Mouse (Mus musculus): ENCODE measurements at regions not wholly inside any gene's neighbourhood (a gene's known extent, or its start where the extent isn't known, plus 50 kb on each side); places are given as distances from the start of the nearest gene placed in this dataset.
A peak's percentile ranks its signal among the peaks of the same experiment; 100 is the strongest.

DNA sequence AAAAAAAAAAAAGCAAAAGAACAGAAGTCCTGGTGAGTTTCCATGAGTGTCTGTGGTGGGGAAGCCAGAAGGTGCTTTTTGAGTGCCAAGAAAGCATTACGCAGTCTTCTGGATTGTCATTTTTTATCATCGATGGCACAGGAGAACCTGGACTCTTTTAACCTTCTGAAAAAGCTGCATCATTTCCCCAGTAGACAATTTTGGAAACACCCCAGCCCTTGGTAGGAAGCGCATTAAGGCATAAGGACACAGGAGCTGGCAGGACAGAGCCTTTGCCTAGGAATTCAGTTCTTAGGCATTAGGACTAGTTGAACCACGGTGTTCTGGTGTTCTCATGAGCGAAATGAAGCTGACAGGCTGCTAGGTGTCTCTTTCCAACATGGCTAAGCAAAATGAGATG is 875.1 kb upstream of the Car8 start:
- no peaks in the 10 kb centered on the region for H3K36me3 ChIP-seq (replicated peaks; ENCODE audit: insufficient read depth, low read length)
- H3K9ac ChIP-seq (replicated peaks), result no peak overlapping the region
- DNase-seq, result no peak
- H3K27ac ChIP-seq (ENCODE audit: low read depth), result no peak overlapping the region
- no peaks in the 10 kb centered on the region for H3K27me3 ChIP-seq (ENCODE audit: insufficient read depth, low read length)
- TF ChIP-seq EP300 (IDR thresholded peaks at IDR 0.05; ENCODE audit: low read depth) (no peak), CTCF (IDR thresholded peaks at IDR 0.05; ENCODE audit: low read depth) (no peak)
- no peak for ATAC-seq
- 75% methylated on average over 5 of the region's 5 CpGs for WGBS (ENCODE audit: insufficient replicate concordance)
- H3K4me2 ChIP-seq (ENCODE audit: low read depth, low read length), result no peak overlapping the region
- H3K4me1 ChIP-seq (ENCODE audit: insufficient read depth), result peaks cover 36% of the 10 kb centered on the region
- no peaks in the 10 kb centered on the region for H3K9me3 ChIP-seq (ENCODE audit: low read length)
- no peak overlapping the region for H3K4me3 ChIP-seq (ENCODE audit: low read depth, low read length)

DNA sequence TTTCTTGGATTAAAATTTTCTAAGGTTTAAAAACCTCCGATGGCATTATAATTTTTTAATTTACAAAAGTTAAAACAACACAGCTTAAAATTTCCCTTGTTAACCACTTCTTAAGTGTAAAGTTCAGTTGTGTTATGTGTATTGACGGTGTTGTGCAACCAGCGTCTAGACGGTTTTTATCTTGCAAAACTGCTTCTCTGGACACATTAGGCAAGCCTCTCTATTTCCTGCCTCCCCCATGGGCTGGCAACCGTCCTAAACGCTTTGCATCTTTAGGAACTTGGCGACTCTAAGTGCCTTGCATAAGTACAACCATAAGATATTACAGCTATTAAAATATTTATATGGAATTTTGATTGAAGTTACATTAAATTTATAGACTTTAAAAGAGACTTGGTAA is 871.5 kb upstream of the Car8 start:
- WGBS (ENCODE audit: insufficient replicate concordance), result 18% methylated on average over 7 of the region's 7 CpGs
- Histone ChIP-seq H3K4me2 (ENCODE audit: low read depth, low read length) (no peak overlapping the region), H3K9ac (replicated peaks) (no peak overlapping the region), H3K4me3 (ENCODE audit: low read depth, low read length) (no peak overlapping the region), H3K27me3 (ENCODE audit: insufficient read depth, low read length) (no peaks in the 10 kb centered on the region), H3K36me3 (replicated peaks; ENCODE audit: insufficient read depth, low read length) (no peaks in the 10 kb centered on the region), H3K9me3 (ENCODE audit: low read length) (no peaks in the 10 kb centered on the region), H3K27ac (ENCODE audit: low read depth) (peak overlapping the region; percentile 37; the same call in 1 of the 2 replicates), H3K4me1 (ENCODE audit: insufficient read depth) (peaks cover 26% of the 10 kb centered on the region)
- peak; percentile 83 for TF ChIP-seq EP300 (IDR thresholded peaks at IDR 0.05; ENCODE audit: low read depth)
- TF ChIP-seq CTCF (IDR thresholded peaks at IDR 0.05; ENCODE audit: low read depth), result no peak
- DNase-seq (peak; percentile 77), ATAC-seq (peak; percentile 74)

DNA sequence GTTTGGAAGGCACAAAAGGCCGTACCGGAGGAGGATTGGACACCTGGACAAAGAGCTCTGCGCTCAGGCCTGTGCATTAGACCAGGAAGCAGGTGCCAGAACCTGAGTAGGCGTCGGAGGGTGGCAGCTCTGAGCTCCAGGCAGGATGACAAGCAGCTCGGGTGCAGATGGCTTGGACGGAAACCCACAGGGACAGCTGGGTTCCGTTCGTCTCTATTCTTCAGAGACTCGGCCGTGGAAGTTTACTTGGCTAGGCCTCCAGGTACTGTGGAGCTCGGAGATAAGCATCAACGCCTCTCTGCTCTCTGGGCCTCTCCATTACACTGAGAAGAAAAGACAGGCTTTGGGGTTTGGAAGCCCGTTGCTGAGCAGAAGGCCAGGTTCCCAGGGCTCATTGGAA is 868.5 kb upstream of the Car8 start:
- Histone ChIP-seq H3K4me2 (ENCODE audit: low read depth, low read length) (no peak overlapping the region), H3K9me3 (ENCODE audit: low read length) (no peaks in the 10 kb centered on the region), H3K36me3 (replicated peaks; ENCODE audit: insufficient read depth, low read length) (no peaks in the 10 kb centered on the region), H3K27ac (ENCODE audit: low read depth) (no peak overlapping the region), H3K9ac (replicated peaks) (no peak overlapping the region), H3K4me1 (ENCODE audit: insufficient read depth) (peaks cover 13% of the 10 kb centered on the region), H3K4me3 (ENCODE audit: low read depth, low read length) (no peak overlapping the region), H3K27me3 (ENCODE audit: insufficient read depth, low read length) (no peaks in the 10 kb centered on the region)
- TF ChIP-seq EP300 (IDR thresholded peaks at IDR 0.05; ENCODE audit: low read depth), result no peak
- TF ChIP-seq CTCF (IDR thresholded peaks at IDR 0.05; ENCODE audit: low read depth), result no peak
- ATAC-seq (no peak), DNase-seq (no peak)
- WGBS (ENCODE audit: insufficient replicate concordance), result 62% methylated on average over 14 of the region's 14 CpGs

DNA sequence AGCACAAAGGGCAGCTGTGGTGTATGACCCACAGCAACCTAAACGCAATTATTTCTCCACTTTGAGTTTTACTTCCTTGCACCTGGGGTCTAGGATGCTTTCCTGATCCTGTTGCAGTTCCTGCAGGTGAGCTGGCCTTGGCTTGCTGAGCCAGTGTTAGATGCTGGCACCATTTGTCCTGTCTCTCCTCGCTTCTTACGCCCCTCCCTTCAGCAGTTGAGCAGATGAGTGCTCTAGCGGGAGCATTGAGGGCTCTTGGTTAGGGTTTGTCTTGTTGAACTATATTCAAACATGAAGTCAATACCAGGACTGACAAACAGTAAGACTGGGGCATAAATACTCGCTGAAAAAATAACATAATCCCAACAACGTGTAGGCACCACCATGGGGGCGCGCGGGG is 867.9 kb upstream of the Car8 start:
- Histone ChIP-seq H3K27me3 (ENCODE audit: insufficient read depth, low read length) (no peaks in the 10 kb centered on the region), H3K4me2 (ENCODE audit: low read depth, low read length) (no peak overlapping the region), H3K4me3 (ENCODE audit: low read depth, low read length) (no peak overlapping the region), H3K9me3 (ENCODE audit: low read length) (no peaks in the 10 kb centered on the region), H3K9ac (replicated peaks) (no peak overlapping the region), H3K36me3 (replicated peaks; ENCODE audit: insufficient read depth, low read length) (no peaks in the 10 kb centered on the region), H3K4me1 (ENCODE audit: insufficient read depth) (peaks cover 13% of the 10 kb centered on the region), H3K27ac (ENCODE audit: low read depth) (no peak overlapping the region)
- DNase-seq (no peak), ATAC-seq (no peak)
- WGBS (ENCODE audit: insufficient replicate concordance), result 78% methylated on average over 9 of the region's 9 CpGs
- TF ChIP-seq CTCF (IDR thresholded peaks at IDR 0.05; ENCODE audit: low read depth), result no peak

DNA sequence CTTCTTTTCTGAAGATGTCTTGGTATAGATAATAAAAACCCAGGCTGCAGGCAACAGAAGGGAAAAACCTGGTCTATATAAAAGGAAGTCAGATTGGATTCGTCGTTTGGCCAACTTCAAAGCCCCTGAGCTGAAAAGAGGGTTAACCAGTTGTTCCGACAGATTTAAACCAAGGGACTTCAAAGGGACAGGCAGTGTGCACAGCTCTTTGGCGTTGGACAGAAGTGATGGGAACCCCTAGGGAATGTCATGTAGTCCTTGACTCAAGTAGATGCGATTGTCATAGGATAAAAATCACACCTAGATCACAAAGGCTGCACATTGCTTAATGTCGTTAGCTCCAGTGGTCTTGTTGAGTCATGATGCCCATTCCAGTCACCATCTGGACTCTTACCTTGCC is 865.8 kb upstream of the Car8 start:
- H3K27ac ChIP-seq (ENCODE audit: low read depth), result no peak overlapping the region
- DNase-seq (no peak), ATAC-seq (no peak)
- 71% methylated on average over 6 of the region's 6 CpGs for WGBS (ENCODE audit: insufficient replicate concordance)
- H3K4me3 ChIP-seq (ENCODE audit: low read depth, low read length), result no peak overlapping the region
- no peaks in the 10 kb centered on the region for H3K9me3 ChIP-seq (ENCODE audit: low read length)
- no peaks in the 10 kb centered on the region for H3K27me3 ChIP-seq (ENCODE audit: insufficient read depth, low read length)
- no peak overlapping the region for H3K4me2 ChIP-seq (ENCODE audit: low read depth, low read length)
- H3K9ac ChIP-seq (replicated peaks), result no peak overlapping the region
- no peak for TF ChIP-seq CTCF (IDR thresholded peaks at IDR 0.05; ENCODE audit: low read depth)
- TF ChIP-seq EP300 (IDR thresholded peaks at IDR 0.05; ENCODE audit: low read depth), result no peak
- no peaks in the 10 kb centered on the region for H3K4me1 ChIP-seq (ENCODE audit: insufficient read depth)
- no peaks in the 10 kb centered on the region for H3K36me3 ChIP-seq (replicated peaks; ENCODE audit: insufficient read depth, low read length)

DNA sequence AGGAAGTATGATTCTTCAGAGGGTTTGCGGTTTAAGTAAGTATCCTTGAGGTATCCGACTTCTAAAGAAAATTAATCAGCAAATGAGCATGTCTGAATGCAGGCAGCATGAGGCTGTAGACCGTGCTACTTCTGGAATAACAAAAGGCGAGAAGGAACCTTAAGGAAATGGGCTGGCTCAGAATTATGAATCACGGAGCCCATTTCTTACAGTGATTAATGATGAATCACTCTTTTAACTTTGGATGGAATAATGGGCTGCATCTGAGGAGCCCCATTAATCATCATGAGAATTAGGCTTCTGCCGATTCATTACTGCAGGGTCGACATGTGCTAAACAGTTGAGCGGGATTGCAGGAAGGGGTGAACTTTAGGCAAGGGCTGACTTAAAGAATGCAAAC is 865.1 kb upstream of the Car8 start:
- Histone ChIP-seq H3K9me3 (ENCODE audit: low read length) (no peaks in the 10 kb centered on the region), H3K4me2 (ENCODE audit: low read depth, low read length) (no peak overlapping the region), H3K27ac (ENCODE audit: low read depth) (no peak overlapping the region), H3K9ac (replicated peaks) (no peak overlapping the region), H3K4me1 (ENCODE audit: insufficient read depth) (no peaks in the 10 kb centered on the region), H3K4me3 (ENCODE audit: low read depth, low read length) (no peak overlapping the region), H3K36me3 (replicated peaks; ENCODE audit: insufficient read depth, low read length) (no peaks in the 10 kb centered on the region), H3K27me3 (ENCODE audit: insufficient read depth, low read length) (no peaks in the 10 kb centered on the region)
- DNase-seq, result no peak
- 78% methylated on average over 8 of the region's 8 CpGs for WGBS (ENCODE audit: insufficient replicate concordance)
- TF ChIP-seq CTCF (IDR thresholded peaks at IDR 0.05; ENCODE audit: low read depth), result no peak
- no peak for TF ChIP-seq EP300 (IDR thresholded peaks at IDR 0.05; ENCODE audit: low read depth)
- ATAC-seq, result no peak
